Mouse (Mus musculus) midbrain, embryonic 14.5 days (tissue): ENCODE data around the gene Smim12. TPM values are rescaled to one million over a fixed set of nuclear protein-coding genes. Genes with fewer than 3 reads are reported as not detected.

ENCODE experiments used
- ATAC-seq: fragments of 200-750 bp; cut with Nextera tagmentation; 2 replicates; pipeline ENCODE4 v1.8.0; 2017; ENCODE audit warnings: moderate number of reproducible peaks, moderate library complexity; ENCODE audit not compliant: low FRiP score, low TSS enrichment
- DNase-seq: peaks from one replicate; pipeline ENCODE4 v3.0.0-alpha.2; 2015
- H3K27ac ChIP-seq: fragments of 300-500 bp; sonication (generic); replicated peaks from 2 replicates; pipeline ENCODE4 v1.5.1; 2014; ENCODE audit warnings: mild to moderate bottlenecking, low read depth, low read length, moderate library complexity
- H3K27me3 ChIP-seq: fragments of 300-500 bp; sonication (generic); 2 replicates; pipeline ENCODE4 v1.6.1; 2014; ENCODE audit warnings: low read length, control low read depth, mixed read lengths; ENCODE audit not compliant: control insufficient read depth, insufficient read depth
- H3K36me3 ChIP-seq: fragments of 300-500 bp; sonication (generic); 2 replicates; pipeline ENCODE4 v1.6.1; 2014; ENCODE audit warnings: low read length, control low read depth; ENCODE audit not compliant: control insufficient read depth, insufficient read depth
- H3K4me1 ChIP-seq: fragments of 300-500 bp; sonication (generic); 2 replicates; pipeline ENCODE4 v1.6.1; 2014; ENCODE audit warnings: mild to moderate bottlenecking, antibody characterized with exemption, low read length, control low read depth; ENCODE audit not compliant: control insufficient read depth, insufficient read depth
- H3K4me2 ChIP-seq: fragments of 300-500 bp; sonication (generic); 2 replicates; pipeline ENCODE4 v1.6.1; 2014; ENCODE audit warnings: mild to moderate bottlenecking, low read length, moderate library complexity
- H3K4me3 ChIP-seq: fragments of 300-500 bp; sonication (generic); replicated peaks from 2 replicates; pipeline ENCODE4 v1.5.1; 2014; ENCODE audit warnings: low read depth, low read length
- H3K9ac ChIP-seq: fragments of 300-500 bp; sonication (generic); replicated peaks from 2 replicates; pipeline ENCODE4 v1.6.1; 2014; ENCODE audit warnings: mild to moderate bottlenecking, low read length, moderate library complexity
- H3K9me3 ChIP-seq: fragments of 300-500 bp; sonication (generic); 2 replicates; pipeline ENCODE4 v1.6.1; 2016; ENCODE audit warnings: low read length, control low read depth, mixed read lengths; ENCODE audit not compliant: control insufficient read depth
- whole genome bisulfite sequencing: fragments of 180-500 bp; shearing (Covaris S2); extraction: QIAGEN DNeasy Blood & Tissue Kit; methylation state at CpG from one replicate; pipeline ENCODE4 v1.1.7; 2014; 5-methylcytosine and 5-hydroxymethylcytosine counted together
- polyA plus RNA-seq: library from polyadenylated mRNA; unstranded; fragments of >200 nt; fragmentation: Nextera tagmentation; extraction: Ambion mirVana; gene quantifications from 2 replicates; pipeline ENCODE4 v1.2.1, GENCODE M21; 2014

Smim12 gene
- polyA plus RNA-seq, 1 experiment from 2014 or later = 43.0 TPM

GRCm38 (mm10) chr4:127227051-127227673, 16.4 kb upstream of the Smim12 start:
- H3K4me3 ChIP-seq = no peak overlapping the region
- H3K4me1 ChIP-seq = peaks cover 32% of the 10 kb centered on the region
- ATAC-seq = peak; percentile 71; the same call in 1 of the 2 replicates
- DNase-seq = peak; percentile 70
- H3K4me2 ChIP-seq = no peak overlapping the region
- H3K9ac ChIP-seq = no peak overlapping the region
- peak overlapping the region; percentile 69 for H3K27ac ChIP-seq
- H3K9me3 ChIP-seq = no peaks in the 10 kb centered on the region
- H3K27me3 ChIP-seq = no peaks in the 10 kb centered on the region
- no peaks in the 10 kb centered on the region; the same call in 1 of the 2 replicates for H3K36me3 ChIP-seq
- WGBS = 9% methylated on average over 17 of the region's 17 CpGs

- Histone ChIP-seq H3K9ac (no peak overlapping the region), H3K27me3 (no peaks in the 10 kb centered on the region), H3K4me2 (peak overlapping the region; percentile 34), H3K36me3 (no peaks in the 10 kb centered on the region), H3K4me3 (no peak overlapping the region), H3K9me3 (no peaks in the 10 kb centered on the region), H3K27ac (peak overlapping the region; percentile 84), H3K4me1 (peaks cover 32% of the 10 kb centered on the region)
- peak; percentile 93 for DNase-seq
- 5% methylated on average over 6 of the region's 6 CpGs for WGBS
- ATAC-seq = peak; percentile 66
These were observed 11.6 kb upstream of the Smim12 start for GRCm38 (mm10) chr4:127232028-127232427.

DNA sequence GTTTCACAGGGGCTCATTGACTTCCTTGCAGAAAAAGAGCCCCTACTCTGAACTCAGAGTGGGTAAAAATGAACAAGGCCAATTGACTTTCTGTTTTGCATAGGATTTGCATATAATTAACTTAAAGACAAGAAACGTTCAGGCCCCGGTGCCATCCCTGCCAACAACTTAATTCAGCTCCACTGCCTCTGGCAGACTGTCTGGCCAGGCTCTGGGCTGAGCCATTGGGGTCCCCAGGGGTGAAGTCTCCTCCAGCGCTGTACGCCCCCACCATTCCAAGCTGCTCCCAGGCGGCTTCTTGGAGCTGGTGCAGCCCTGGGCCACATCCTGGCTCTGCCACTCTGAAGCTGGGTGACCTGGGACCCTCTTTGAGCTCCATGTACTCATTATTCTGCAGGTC, 11.0 kb upstream of the Smim12 start:
- H3K4me1 ChIP-seq = peaks cover 32% of the 10 kb centered on the region
- DNase-seq (peak; percentile 80), ATAC-seq (peak; percentile 59)
- H3K27me3 ChIP-seq = no peaks in the 10 kb centered on the region
- no peak overlapping the region for H3K9ac ChIP-seq
- H3K9me3 ChIP-seq = no peaks in the 10 kb centered on the region
- H3K27ac ChIP-seq = peak overlapping the region; percentile 84
- peak overlapping the region; percentile 34 for H3K4me2 ChIP-seq
- H3K36me3 ChIP-seq = no peaks in the 10 kb centered on the region
- no peak overlapping the region for H3K4me3 ChIP-seq
- 16% methylated on average over 5 of the region's 5 CpGs for WGBS

DNA sequence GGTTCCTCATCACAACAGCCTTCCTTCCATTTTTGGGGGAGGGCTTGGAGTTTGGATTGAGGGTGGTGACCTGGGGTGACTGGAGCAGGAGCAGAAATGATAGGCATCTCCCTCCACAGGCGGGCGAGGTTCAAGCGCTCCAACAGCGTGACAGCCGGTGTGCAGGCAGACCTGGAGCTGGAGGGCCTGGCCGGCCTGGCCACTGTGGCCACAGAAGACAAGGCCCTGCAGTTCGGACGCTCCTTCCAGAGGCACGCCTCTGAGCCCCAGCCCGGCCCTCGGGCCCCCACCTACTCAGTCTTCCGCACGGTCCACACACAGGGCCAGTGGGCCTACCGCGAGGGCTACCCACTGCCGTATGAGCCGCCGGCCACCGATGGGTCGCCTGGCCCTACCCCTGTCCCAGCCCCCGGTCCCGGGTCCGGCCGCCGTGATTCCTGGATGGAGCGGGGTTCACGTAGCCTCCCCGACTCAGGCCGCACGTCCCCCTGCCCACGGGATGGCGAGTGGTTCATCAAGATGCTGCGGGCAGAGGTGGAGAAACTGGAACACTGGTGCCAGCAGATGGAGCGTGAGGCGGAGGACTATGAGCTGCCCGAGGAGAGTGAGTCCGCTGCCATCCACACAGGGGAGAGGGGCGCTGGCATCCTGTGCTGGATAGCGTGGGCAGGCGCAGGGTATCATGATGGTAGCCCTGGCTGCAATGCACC, 10.0 kb upstream of the Smim12 start:
- H3K27me3 ChIP-seq = no peaks in the 10 kb centered on the region
- H3K9me3 ChIP-seq = no peaks in the 10 kb centered on the region
- peak overlapping the region; percentile 84 for H3K27ac ChIP-seq
- no peak overlapping the region for H3K4me3 ChIP-seq
- peaks cover 32% of the 10 kb centered on the region for H3K4me1 ChIP-seq
- ATAC-seq = no peak
- WGBS = 93% methylated on average over 36 of the region's 40 CpGs
- H3K9ac ChIP-seq = no peak overlapping the region
- DNase-seq = no peak
- no peaks in the 10 kb centered on the region for H3K36me3 ChIP-seq
- H3K4me2 ChIP-seq = no peak overlapping the region

DNA sequence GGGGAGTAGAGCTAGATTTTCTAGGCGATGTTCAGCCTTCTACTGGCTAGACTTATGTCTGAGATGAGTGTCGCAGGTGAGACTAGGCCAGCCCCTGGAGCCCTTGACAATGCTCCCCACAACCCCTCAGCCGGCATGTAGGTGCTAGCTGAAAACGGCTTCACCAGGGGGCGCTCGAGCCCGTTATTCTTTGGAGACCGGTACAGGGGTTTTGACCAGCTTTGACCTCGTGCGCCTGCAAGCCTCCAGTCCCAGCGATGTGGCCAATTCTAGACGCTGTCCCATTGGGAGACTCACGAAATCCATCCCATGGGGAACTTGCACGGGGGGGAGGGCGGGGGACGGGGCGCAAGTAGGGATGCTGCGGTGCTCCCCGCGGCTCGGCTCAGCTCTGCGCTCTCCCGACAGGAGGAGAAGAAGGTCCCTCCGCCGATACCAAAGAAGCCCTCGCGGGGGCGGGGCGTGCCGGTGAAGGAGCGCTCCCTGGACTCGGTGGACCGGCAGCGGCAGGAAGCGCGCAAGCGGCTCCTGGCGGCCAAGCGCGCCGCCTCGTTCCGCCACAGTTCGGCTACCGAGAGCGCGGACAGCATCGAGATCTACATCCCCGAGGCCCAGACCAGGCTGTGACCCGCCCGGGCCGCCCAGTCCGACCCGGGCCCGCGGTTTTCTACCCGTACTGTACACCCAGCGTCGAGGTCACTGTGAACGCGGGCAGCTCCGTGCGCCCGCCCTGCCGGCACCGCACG, 7.7 kb upstream of the Smim12 start:
- WGBS = under 1% methylated on average over 66 of the region's 67 CpGs
- peak overlapping the region; percentile 77 for H3K9ac ChIP-seq
- DNase-seq (peak; percentile 95), ATAC-seq (peak; percentile 68)
- H3K4me3 ChIP-seq = peak overlapping the region; percentile 53
- no peaks in the 10 kb centered on the region for H3K36me3 ChIP-seq
- no peaks in the 10 kb centered on the region for H3K9me3 ChIP-seq
- H3K27me3 ChIP-seq = no peaks in the 10 kb centered on the region
- peaks cover 32% of the 10 kb centered on the region for H3K4me1 ChIP-seq
- H3K27ac ChIP-seq = peak overlapping the region; percentile 83
- H3K4me2 ChIP-seq = peak overlapping the region; percentile 97

DNA sequence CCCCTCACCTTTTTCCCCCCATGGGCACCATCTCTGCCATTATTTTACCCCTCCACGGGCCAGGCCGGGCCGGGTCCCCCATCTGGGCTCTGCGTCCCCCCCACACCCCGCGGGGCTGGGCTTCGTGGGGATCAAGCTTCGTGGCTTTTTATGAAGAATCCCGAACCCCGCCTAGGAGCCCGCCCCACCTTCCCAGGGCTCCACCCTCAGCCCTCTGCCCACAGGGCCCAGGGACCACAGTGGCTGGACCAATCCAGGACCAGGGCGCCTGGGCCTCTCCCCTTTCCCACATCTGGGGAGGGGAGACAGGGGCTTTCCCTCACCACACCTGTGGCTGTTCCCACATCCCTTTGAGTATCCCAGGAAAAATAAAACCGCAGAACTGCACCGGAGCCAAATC, 7.0 kb upstream of the Smim12 start:
- ATAC-seq (no peak), DNase-seq (peak; percentile 37)
- Histone ChIP-seq H3K4me1 (peaks cover 25% of the 10 kb centered on the region), H3K4me2 (peak overlapping the region; percentile 97), H3K36me3 (no peaks in the 10 kb centered on the region), H3K27me3 (no peaks in the 10 kb centered on the region), H3K9ac (peak overlapping the region; percentile 77), H3K27ac (peak overlapping the region; percentile 83), H3K9me3 (no peaks in the 10 kb centered on the region), H3K4me3 (peak overlapping the region; percentile 53)
- under 1% methylated on average over 14 of the region's 14 CpGs for WGBS

GRCm38 (mm10) chr4:127237271-127237670, 6.3 kb upstream of the Smim12 start:
- H3K27ac ChIP-seq = no peak overlapping the region
- WGBS = 51% methylated on average over 10 of the region's 10 CpGs
- no peaks in the 10 kb centered on the region for H3K36me3 ChIP-seq
- no peak overlapping the region for H3K9ac ChIP-seq
- peak overlapping the region; percentile 97; the same call in 1 of the 2 replicates for H3K4me2 ChIP-seq
- DNase-seq = no peak
- no peaks in the 10 kb centered on the region for H3K9me3 ChIP-seq
- peaks cover 18% of the 10 kb centered on the region for H3K4me1 ChIP-seq
- no peaks in the 10 kb centered on the region for H3K27me3 ChIP-seq
- no peak for ATAC-seq
- H3K4me3 ChIP-seq = no peak overlapping the region

- Histone ChIP-seq H3K27ac (no peak overlapping the region), H3K4me3 (no peak overlapping the region), H3K4me2 (no peak overlapping the region), H3K36me3 (peaks cover 11% of the 10 kb centered on the region), H3K9ac (no peak overlapping the region), H3K9me3 (no peaks in the 10 kb centered on the region), H3K27me3 (no peaks in the 10 kb centered on the region), H3K4me1 (peaks cover 10% of the 10 kb centered on the region)
- WGBS = 60% methylated on average over 6 of the region's 6 CpGs
- DNase-seq (no peak), ATAC-seq (no peak)
These were observed 888 bp upstream of the Smim12 start for GRCm38 (mm10) chr4:127242696-127243095.
